Mouse (Mus musculus) CH12.LX (cell line): ENCODE results near the gene Gm20388. TPM values are rescaled to one million over a fixed set of nuclear protein-coding genes. Genes with fewer than 3 reads are reported as not detected.

Experiments
- DNase-seq: peaks from one replicate; pipeline ENCODE4 v3.0.0-alpha.2; 2013; ENCODE audit errors: extremely low read depth
- H3K27ac ChIP-seq: 2 replicates; pipeline ENCODE4 v1.5.1; 2012; ENCODE audit warnings: low read depth, mild to moderate bottlenecking, control low read depth, moderate library complexity; ENCODE audit not compliant: insufficient read depth
- H3K27me3 ChIP-seq: replicated peaks from 2 replicates; pipeline ENCODE3; 2012; ENCODE audit warnings: inconsistent platforms
- H3K36me3 ChIP-seq, 2 experiments: replicated peaks in 1 of 2; 2 replicates each; pipeline versions ENCODE3 to v1.6.1; 2012; ENCODE audit warnings: inconsistent platforms in 1 of 2, low read length in 1 of 2, mild to moderate bottlenecking in 1 of 2, mixed read lengths in 1 of 2, moderate library complexity in 1 of 2; ENCODE audit not compliant: control insufficient read depth in 1 of 2, insufficient read depth in 1 of 2
- H3K4me1 ChIP-seq, 2 experiments: 2 replicates each; pipeline ENCODE4 v1.6.1; 2012; ENCODE audit warnings: inconsistent platforms in 1 of 2, moderate library complexity in 1 of 2; ENCODE audit not compliant: insufficient read depth in 2 of 2, control insufficient read depth in 1 of 2
- H3K4me2 ChIP-seq: 2 replicates; pipeline ENCODE4 v1.6.1; 2012; ENCODE audit warnings: low read depth, mild to moderate bottlenecking, control low read depth; ENCODE audit not compliant: poor library complexity, insufficient read depth, severe bottlenecking
- H3K4me3 ChIP-seq, 3 experiments: fragments of 150-350 bp in 1 of 3; sonication (generic) in 1 of 3; replicated peaks in 1 of 3; 2 replicates each; pipeline versions ENCODE3 to v1.5.1; 2011 to 2012; ENCODE audit warnings: low read depth in 2 of 3, low read length in 2 of 3, mild to moderate bottlenecking in 2 of 3, moderate library complexity in 2 of 3, control low read depth in 1 of 3, improper control_type of control experiment in 1 of 3, inconsistent platforms in 1 of 3, mixed read lengths in 1 of 3; ENCODE audit not compliant: poor library complexity in 1 of 3
- H3K79me2 ChIP-seq: replicated peaks from 2 replicates; pipeline ENCODE4 v1.6.1; 2012; ENCODE audit warnings: mild to moderate bottlenecking, moderate library complexity; ENCODE audit not compliant: control insufficient read depth, poor library complexity, insufficient read depth, severe bottlenecking; ENCODE audit errors: extremely low read depth
- H3K9ac ChIP-seq: 2 replicates; pipeline ENCODE4 v1.6.1; 2012; ENCODE audit warnings: low read depth, mild to moderate bottlenecking, control low read depth, moderate library complexity; ENCODE audit not compliant: insufficient read depth
- H3K9me3 ChIP-seq: replicated peaks from 2 replicates; pipeline ENCODE3; 2012; ENCODE audit warnings: low read length, inconsistent platforms, mixed read lengths
- CHD1 ChIP-seq: IDR thresholded peaks from 2 replicates; pipeline ENCODE4 v1.6.1; 2012; ENCODE audit warnings: low read depth, low read length, improper control_type of control experiment, inconsistent platforms
- CHD2 ChIP-seq: IDR thresholded peaks from 2 replicates; pipeline ENCODE4 v1.6.1; 2011; ENCODE audit warnings: low read length, improper control_type of control experiment
- CTCF ChIP-seq, 2 experiments: IDR thresholded peaks in 1 of 2; conservative IDR thresholded peaks in 1 of 2; 2 replicates each; pipeline ENCODE4 v1.5.1; 2011 to 2012; ENCODE audit warnings: low read depth in 2 of 2, low read length in 2 of 2, improper control_type of control experiment in 1 of 2, inconsistent platforms in 1 of 2, mild to moderate bottlenecking in 1 of 2, moderate library complexity in 1 of 2
- E2F4 ChIP-seq: IDR thresholded peaks from 2 replicates; pipeline ENCODE4 v1.6.1; 2011; ENCODE audit warnings: low read depth, low read length, improper control_type of control experiment; ENCODE audit not compliant: insufficient replicate concordance
- EP300 ChIP-seq: IDR thresholded peaks from 2 replicates; pipeline ENCODE4 v1.6.1; 2011; ENCODE audit warnings: low read length, improper control_type of control experiment
- ETS1 ChIP-seq: conservative IDR thresholded peaks from 2 replicates; pipeline ENCODE4 v1.6.1; 2012; ENCODE audit warnings: low read depth, mild to moderate bottlenecking, inconsistent platforms, low read length, improper control_type of control experiment, moderate library complexity
- HCFC1 ChIP-seq: IDR thresholded peaks from 2 replicates; pipeline ENCODE4 v1.6.1; 2012; ENCODE audit warnings: low read depth, mild to moderate bottlenecking, inconsistent platforms, low read length, improper control_type of control experiment
- IRF4 ChIP-seq: IDR thresholded peaks from 2 replicates; pipeline ENCODE4 v1.6.1; 2014; ENCODE audit warnings: low read depth, mild to moderate bottlenecking, inconsistent platforms, low read length, improper control_type of control experiment
- JUND ChIP-seq: conservative IDR thresholded peaks from 2 replicates; pipeline ENCODE4 v1.6.1; 2011; ENCODE audit warnings: low read depth, low read length, improper control_type of control experiment
- KAT2A ChIP-seq: IDR thresholded peaks from 2 replicates; pipeline ENCODE4 v1.6.1; 2012; ENCODE audit warnings: low read length, improper control_type of control experiment, inconsistent platforms; ENCODE audit not compliant: insufficient replicate concordance
- MAZ ChIP-seq: IDR thresholded peaks from 2 replicates; pipeline ENCODE4 v1.6.1; 2012; ENCODE audit warnings: low read depth, mild to moderate bottlenecking, inconsistent platforms, low read length, improper control_type of control experiment, moderate library complexity
- MXI1 ChIP-seq: IDR thresholded peaks from 2 replicates; pipeline ENCODE4 v1.6.1; 2011; ENCODE audit warnings: mild to moderate bottlenecking, low read depth, low read length, improper control_type of control experiment
- MYC ChIP-seq: IDR thresholded peaks from 2 replicates; pipeline ENCODE4 v1.6.1; 2011; ENCODE audit warnings: low read depth, mild to moderate bottlenecking, improper control_type of control experiment, low read length
- NELFE ChIP-seq: IDR thresholded peaks from 2 replicates; pipeline ENCODE4 v1.6.1; 2011; ENCODE audit warnings: low read depth, low read length, improper control_type of control experiment
- PAX5 ChIP-seq: IDR thresholded peaks from 2 replicates; pipeline ENCODE4 v1.6.1; 2012; ENCODE audit warnings: low read length, inconsistent platforms, mixed read lengths
- POLR2A ChIP-seq: IDR thresholded peaks from 2 replicates; pipeline ENCODE4 v1.6.1; 2011; ENCODE audit warnings: low read depth, mild to moderate bottlenecking, improper control_type of control experiment, low read length
- POLR2AphosphoS2 ChIP-seq: IDR thresholded peaks from 2 replicates; pipeline ENCODE4 v1.6.1; 2011; ENCODE audit warnings: low read depth, low read length, improper control_type of control experiment
- RAD21 ChIP-seq: IDR thresholded peaks from 2 replicates; pipeline ENCODE4 v1.6.1; 2011; ENCODE audit warnings: low read depth, mild to moderate bottlenecking, low read length, improper control_type of control experiment, moderate library complexity
- SMC3 ChIP-seq: IDR thresholded peaks from 2 replicates; pipeline ENCODE4 v1.6.1; 2011; ENCODE audit warnings: low read depth, low read length, improper control_type of control experiment
- TCF12 ChIP-seq: IDR thresholded peaks from 2 replicates; pipeline ENCODE4 v1.6.1; 2014; ENCODE audit warnings: low read depth, mild to moderate bottlenecking, inconsistent platforms, low read length, improper control_type of control experiment
- ZC3H11A ChIP-seq: IDR thresholded peaks from 2 replicates; pipeline ENCODE4 v1.6.1; 2012; ENCODE audit warnings: low read depth, mild to moderate bottlenecking, inconsistent platforms, low read length, improper control_type of control experiment
- ZKSCAN1 ChIP-seq: IDR thresholded peaks from 2 replicates; pipeline ENCODE4 v1.6.1; 2012; ENCODE audit warnings: low read depth, inconsistent platforms, low read length, improper control_type of control experiment, borderline replicate concordance
- ZMIZ1 ChIP-seq: IDR thresholded peaks from 2 replicates; pipeline ENCODE4 v1.6.1; 2012; ENCODE audit warnings: low read depth, mild to moderate bottlenecking, inconsistent platforms, low read length, improper control_type of control experiment
- dilution Hi-C: fragments of 300-500 bp; cut with MboI; formaldehyde crosslinking; loops from 2 replicates; pipeline ENCODE4 v1.14.3; 2020; ENCODE audit warnings: low sequenced_read_pairs; ENCODE audit not compliant: extremely low pct_unique_long_range_greater_than_20kb, extremely low pct_ligation_motif_present
- in situ Hi-C: fragments of 300-500 bp; cut with MboI; formaldehyde crosslinking; loops from 3 replicates; pipeline ENCODE4 v1.14.3; 2019; ENCODE audit warnings: low sequenced_read_pairs, low pct_ligation_motif_present, low pct_unique_long_range_greater_than_20kb, mixed read lengths
- polyA plus RNA-seq: library from polyadenylated mRNA; unstranded; fragments of >175 nt; gene quantifications from 2 replicates; pipeline ENCODE4 v1.2.1, GENCODE M21; 2012; ENCODE audit warnings: low read depth; ENCODE audit not compliant: insufficient read length
- total RNA-seq, 2 experiments: library from RNA; depleted of rRNA; stranded (reverse); fragments of 300-350 nt in 1 of 2; fragments of >200 nt in 1 of 2; gene quantifications; 2 replicates each; pipeline ENCODE4 v1.2.3; 2012 to 2014

Gm20388 gene
- total and polyA plus RNA-seq, 3 experiments, result 14.8 to 26.3 (median 22.2) TPM

DNA sequence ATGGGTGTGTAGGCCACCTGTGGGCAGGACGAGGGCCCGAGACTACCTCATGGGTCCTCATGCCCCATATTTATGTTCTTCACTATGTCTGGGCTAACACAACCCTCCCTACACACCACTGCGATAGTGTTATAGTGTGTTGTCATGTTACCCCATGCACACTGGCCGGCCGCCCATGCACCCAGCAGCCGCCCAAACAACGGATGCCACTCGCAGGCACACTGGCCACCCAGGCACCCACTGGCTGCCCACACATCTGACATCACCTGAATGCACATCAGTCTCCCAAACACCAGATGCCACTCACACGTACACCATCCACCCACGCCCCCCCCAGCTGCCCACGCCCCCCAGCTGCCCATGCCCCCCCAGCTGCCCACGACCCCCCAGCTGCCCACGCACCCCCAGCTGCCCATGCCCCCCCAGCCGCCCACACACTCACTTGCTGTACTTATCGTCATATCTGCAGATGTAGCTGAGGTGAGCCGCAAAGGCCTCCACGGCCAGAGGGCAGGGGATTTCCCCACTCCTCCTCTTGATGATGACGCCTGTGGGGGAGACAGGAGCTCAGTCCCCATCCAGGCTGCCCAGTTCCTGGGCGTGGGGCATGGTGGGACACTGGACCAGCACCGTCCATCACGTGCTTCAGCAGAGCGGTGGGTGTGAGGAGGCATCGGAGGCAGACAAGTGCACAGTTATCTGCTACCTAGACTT lies 4460.9 kb downstream of the Gm20388 start:
- Histone ChIP-seq H3K9ac (no peak overlapping the region), H3K4me2 (peak overlapping the region; percentile 23; the same call in 1 of the 2 replicates), H3K79me2 (no peaks in the 10 kb centered on the region), H3K4me3 (peak overlapping the region in 2 of 3 experiments; percentile 8 to 33), H3K36me3 (peaks cover 0 to 7% of the 10 kb centered on the region in 2 experiments), H3K27ac (no peak overlapping the region), H3K27me3 (no peaks in the 10 kb centered on the region), H3K4me1 (peaks cover 35 to 68% of the 10 kb centered on the region in 2 experiments), H3K9me3 (no peaks in the 10 kb centered on the region)
- in situ Hi-C loops (no loop called here), dilution Hi-C loops (no loop called here)
- DNase-seq, result peak; percentile 65
- TF ChIP-seq CHD1 (no peak), NELFE (no peak), TCF12 (peak; percentile 67), RAD21 (no peak), IRF4 (peak; percentile 26; the same call in 1 of the 2 replicates), MAZ (0 out of 2 replicates have a peak, but pooled peaks have one; percentile 23), ETS1 (peak; percentile 57; the same call in 1 of the 2 replicates), SMC3 (no peak), EP300 (no peak; the same call in 1 of the 2 replicates)

DNA sequence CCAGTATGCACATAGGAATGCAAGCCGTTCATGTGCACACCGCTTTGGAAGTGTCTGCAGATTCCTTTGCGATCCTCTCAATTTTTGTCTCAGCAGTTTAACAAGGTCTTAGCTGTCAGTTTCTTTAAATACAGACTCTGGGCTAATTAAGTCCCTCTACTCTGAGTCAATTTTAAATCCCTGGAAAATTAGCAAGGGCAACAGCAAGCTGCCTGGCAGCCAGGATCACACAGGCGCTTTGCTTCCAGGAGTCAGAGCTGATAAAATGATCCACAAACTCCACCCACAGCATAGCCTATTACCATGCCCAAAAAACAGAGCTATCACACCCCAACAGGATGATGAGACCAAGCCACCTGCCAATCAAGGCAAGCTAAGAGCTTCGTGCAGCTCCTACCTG lies 4463.1 kb downstream of the Gm20388 start:
- dilution Hi-C loops (no loop called here), in situ Hi-C loops (no loop called here)
- H3K4me1 ChIP-seq, result peaks cover 43 to 71% of the 10 kb centered on the region in 2 experiments
- peaks cover 0 to 7% of the 10 kb centered on the region in 2 experiments for H3K36me3 ChIP-seq
- no peak overlapping the region for H3K4me3 ChIP-seq
- no peak overlapping the region for H3K4me2 ChIP-seq
- H3K27ac ChIP-seq, result no peak overlapping the region
- no peaks in the 10 kb centered on the region for H3K79me2 ChIP-seq
- H3K9me3 ChIP-seq, result no peaks in the 10 kb centered on the region
- DNase-seq, result no peak
- H3K9ac ChIP-seq, result no peak overlapping the region
- TF ChIP-seq MXI1, result no peak
- no peak for TF ChIP-seq POLR2A
- TF ChIP-seq ZC3H11A, result no peak
- no peak for TF ChIP-seq CHD1
- no peak for TF ChIP-seq NELFE
- TF ChIP-seq KAT2A, result no peak
- no peak for TF ChIP-seq ZKSCAN1
- TF ChIP-seq ZMIZ1, result no peak
- no peak for TF ChIP-seq E2F4
- no peak for TF ChIP-seq CHD2
- TF ChIP-seq ETS1, result no peak
- no peak for TF ChIP-seq TCF12
- TF ChIP-seq POLR2AphosphoS2, result no peak
- no peak for TF ChIP-seq HCFC1
- TF ChIP-seq PAX5, result no peak
- TF ChIP-seq CTCF (conservative IDR thresholded peaks at IDR 0.05 in 1 of 2, IDR thresholded peaks at IDR 0.05 in 1 of 2; ENCODE audit: low read depth in 2 of 2, low read length in 2 of 2), result no peak
- no peak for TF ChIP-seq JUND
- TF ChIP-seq MYC, result no peak
- no peaks in the 10 kb centered on the region for H3K27me3 ChIP-seq
